Mouse (Mus musculus) cerebellum, postnatal 25 days (tissue): ENCODE measurements at regions not wholly inside any gene's neighbourhood (a gene's known extent, or its start where the extent isn't known, plus 50 kb on each side); places are given as distances from the start of the nearest gene placed in this dataset.

Experiments
- DNase-seq, 2 experiments: peaks; one replicate each; pipeline ENCODE4 v3.0.0; 2021; ENCODE audit warnings: mixed read lengths in 2 of 2

GRCm38 (mm10) chr1:92277199-92277747 is 81.8 kb upstream of the Hdac4 start:
- no peak for DNase-seq

GRCm38 (mm10) chr1:92275388-92275787 is 79.9 kb upstream of the Hdac4 start:
- no peak for DNase-seq

- no peak for DNase-seq
Measured at GRCm38 (mm10) chr1:92273760-92274159, 78.3 kb upstream of the Hdac4 start.

GRCm38 (mm10) chr1:92271676-92272291 is 76.3 kb upstream of the Hdac4 start:
- DNase-seq, result no peak

GRCm38 (mm10) chr1:92270486-92271058 is 75.1 kb upstream of the Hdac4 start:
- no peak for DNase-seq

GRCm38 (mm10) chr1:92269464-92269863 is 74.0 kb upstream of the Hdac4 start:
- DNase-seq, result peak in 1 of 2 experiments; percentile 15

DNA sequence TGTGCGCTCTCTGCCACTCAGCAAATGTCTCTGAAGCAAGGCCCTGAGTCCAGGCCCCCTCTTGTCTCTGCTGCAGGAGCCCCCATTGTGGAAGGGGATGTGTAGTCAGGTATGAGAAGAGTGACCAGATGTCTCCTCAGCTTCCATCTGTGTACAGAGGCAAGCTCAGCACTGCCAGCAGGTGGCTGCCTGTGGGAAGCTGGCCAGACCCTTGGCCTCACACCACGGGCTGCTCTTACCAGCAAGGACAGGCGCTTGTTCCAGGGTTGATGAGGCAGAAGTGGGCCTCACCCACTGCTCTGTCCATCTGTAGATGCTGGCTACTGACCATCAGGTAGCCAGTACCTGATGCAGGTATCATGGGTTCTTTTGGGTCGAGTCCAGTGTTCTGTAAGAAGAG is 69.4 kb upstream of the Hdac4 start:
- peak; percentile 73 to 80 for DNase-seq

GRCm38 (mm10) chr1:92259715-92260392 is 64.4 kb upstream of the Hdac4 start:
- DNase-seq, result no peak

DNA sequence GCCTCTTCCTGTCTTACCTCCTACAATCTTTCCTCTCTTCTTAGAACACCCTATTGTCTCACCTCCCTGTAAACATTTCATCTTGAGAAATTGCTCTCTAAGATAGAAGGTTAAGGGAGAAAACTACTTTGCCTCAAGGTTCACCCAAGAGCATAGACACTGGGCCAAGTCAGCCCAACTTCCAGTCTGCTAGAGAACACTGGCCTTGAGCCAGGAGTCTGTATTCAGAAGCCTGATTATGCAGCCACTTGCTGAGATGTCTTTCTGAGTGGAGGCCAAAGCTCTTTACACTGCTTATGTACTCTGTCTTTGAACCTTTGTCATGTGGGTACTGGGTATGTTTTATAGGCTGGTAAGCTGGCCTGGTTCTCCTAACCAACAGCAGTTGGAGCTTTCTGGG is 62.5 kb upstream of the Hdac4 start:
- no peak for DNase-seq

- no peak for DNase-seq
Measured at GRCm38 (mm10) chr1:92253086-92253485, 57.6 kb upstream of the Hdac4 start.

GRCm38 (mm10) chr1:92250594-92251463 is 55.3 kb upstream of the Hdac4 start:
- DNase-seq, result peak; percentile 42 to 53
